Mouse (Mus musculus) limb, embryonic 13.5 days (tissue): ENCODE data around the gene Ctsw. TPM values are rescaled to one million over a fixed set of nuclear protein-coding genes. Genes with fewer than 3 reads are reported as not detected.
"Not testable (repeated sequence)": the region's sequence is repeated elsewhere in the genome, so short reads cannot be mapped to it uniquely, and the experiment has no call there.

Experiments
- ATAC-seq: fragments of 200-750 bp; cut with Nextera tagmentation; 2 replicates; pipeline ENCODE4 v1.8.0; 2017; ENCODE audit warnings: low read depth, moderate number of reproducible peaks, moderate TSS enrichment; ENCODE audit not compliant: low FRiP score
- H3K27ac ChIP-seq: fragments of 300-500 bp; sonication (generic); 2 replicates; pipeline ENCODE4 v1.5.1; 2015; ENCODE audit warnings: inconsistent platforms, mild to moderate bottlenecking, moderate library complexity
- H3K27me3 ChIP-seq: fragments of 300-500 bp; sonication (generic); 2 replicates; pipeline ENCODE4 v1.6.1; 2015; ENCODE audit warnings: mild to moderate bottlenecking, inconsistent platforms
- H3K36me3 ChIP-seq: fragments of 300-500 bp; sonication (generic); 2 replicates; pipeline ENCODE4 v1.6.1; 2015; ENCODE audit warnings: inconsistent platforms, mild to moderate bottlenecking, moderate library complexity
- H3K4me1 ChIP-seq: fragments of 300-500 bp; sonication (generic); 2 replicates; pipeline ENCODE4 v1.6.1; 2015; ENCODE audit warnings: inconsistent platforms
- H3K4me2 ChIP-seq: fragments of 300-500 bp; sonication (generic); replicated peaks from 2 replicates; pipeline ENCODE4 v1.6.1; 2015; ENCODE audit warnings: inconsistent platforms, mild to moderate bottlenecking, moderate library complexity
- H3K4me3 ChIP-seq: fragments of 300-500 bp; sonication (generic); 2 replicates; pipeline ENCODE4 v1.5.1; 2015; ENCODE audit warnings: moderate library complexity, mild to moderate bottlenecking, inconsistent platforms
- H3K9ac ChIP-seq: fragments of 300-500 bp; sonication (generic); 2 replicates; pipeline ENCODE4 v1.6.1; 2015; ENCODE audit warnings: mild to moderate bottlenecking, inconsistent platforms
- H3K9me3 ChIP-seq: fragments of 300-500 bp; sonication (generic); 2 replicates; pipeline ENCODE4 v1.6.1; 2016; ENCODE audit warnings: inconsistent platforms
- WGBS: fragments of 180-500 bp; shearing (Covaris S2); methylation state at CpG from one replicate; pipeline ENCODE4 v1.1.7; 2015; 5-methylcytosine and 5-hydroxymethylcytosine counted together
- polyA plus RNA-seq: library from polyadenylated mRNA; unstranded; fragments of >200 nt; fragmentation: Nextera tagmentation; extraction: Ambion mirVana; gene quantifications from 2 replicates; pipeline ENCODE4 v1.2.1, GENCODE M21; 2015

Gene Ctsw
- polyA plus RNA-seq, 1 experiment from 2014 or later: 2.3 TPM

DNA sequence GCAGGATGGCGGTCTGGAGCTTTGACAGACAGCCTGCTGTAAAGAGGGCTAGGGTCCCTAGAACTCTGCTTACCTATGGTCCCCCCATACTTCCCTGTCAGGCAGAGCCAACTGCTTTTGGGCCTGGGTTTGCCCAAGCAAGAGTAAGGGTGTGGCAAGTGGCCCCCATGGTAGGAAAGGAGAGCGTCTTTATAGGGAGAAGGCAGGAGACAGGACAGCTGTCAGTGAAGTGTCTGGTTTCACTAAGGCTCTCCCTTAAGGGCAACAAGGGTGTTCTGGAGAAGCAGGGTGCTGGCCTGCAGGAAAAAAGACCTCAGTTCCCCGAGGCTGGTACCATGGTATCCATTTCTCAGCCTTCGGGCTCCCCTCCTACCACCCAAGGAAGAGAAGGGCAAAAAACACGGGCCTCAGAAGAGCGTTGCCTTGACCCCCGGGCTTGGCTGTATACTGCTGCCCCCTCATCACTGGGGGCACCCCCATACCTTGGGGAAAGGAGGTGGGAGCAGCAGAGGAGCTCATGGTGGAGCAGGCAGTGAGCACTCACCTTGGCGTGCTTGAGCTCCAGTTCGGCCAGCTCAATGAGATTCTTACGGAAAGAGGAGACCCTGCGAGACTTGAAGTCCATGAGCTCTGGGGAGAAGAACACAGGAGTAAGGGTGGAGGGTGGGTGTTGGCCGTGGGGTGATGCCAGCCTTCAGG lies 27.2 kb upstream of the Ctsw start:
- no peak for ATAC-seq
- H3K9me3 ChIP-seq: no peaks in the 10 kb centered on the region
- no peak overlapping the region for H3K4me3 ChIP-seq
- peaks cover 13% of the 10 kb centered on the region for H3K4me1 ChIP-seq
- no peak overlapping the region for H3K9ac ChIP-seq
- peaks cover 63% of the 10 kb centered on the region for H3K36me3 ChIP-seq
- no peak overlapping the region for H3K4me2 ChIP-seq
- WGBS: 79% methylated on average over 12 of the region's 12 CpGs
- H3K27me3 ChIP-seq: no peaks in the 10 kb centered on the region
- H3K27ac ChIP-seq: no peak overlapping the region

DNA sequence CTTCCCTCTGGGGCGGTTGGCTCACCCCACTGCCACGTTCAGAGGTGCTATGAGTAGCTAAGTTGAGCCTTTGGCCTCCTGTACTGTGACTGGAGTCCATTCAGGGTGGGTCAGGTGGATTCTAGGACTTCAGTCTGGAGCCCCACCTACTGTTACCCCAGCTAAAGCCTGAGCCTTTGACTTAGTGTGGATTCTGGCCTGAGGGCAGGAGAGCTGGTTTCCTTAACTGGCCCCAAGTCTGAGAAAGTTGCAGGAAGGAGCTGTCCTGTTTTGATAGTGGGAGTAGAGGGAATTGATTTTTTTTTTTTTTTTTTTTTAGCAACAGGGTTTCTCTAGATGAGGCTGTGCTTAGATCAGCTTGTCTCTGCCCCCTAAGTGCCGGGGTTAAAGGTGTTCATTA lies 26.0 kb upstream of the Ctsw start:
- 90% methylated on average over 3 of the region's 3 CpGs for WGBS
- Histone ChIP-seq H3K27me3 (no peaks in the 10 kb centered on the region), H3K4me3 (no peak overlapping the region), H3K9ac (no peak overlapping the region), H3K36me3 (peaks cover 63% of the 10 kb centered on the region), H3K4me2 (no peak overlapping the region), H3K27ac (no peak overlapping the region), H3K4me1 (peaks cover 19% of the 10 kb centered on the region), H3K9me3 (no peaks in the 10 kb centered on the region)
- no peak for ATAC-seq

DNA sequence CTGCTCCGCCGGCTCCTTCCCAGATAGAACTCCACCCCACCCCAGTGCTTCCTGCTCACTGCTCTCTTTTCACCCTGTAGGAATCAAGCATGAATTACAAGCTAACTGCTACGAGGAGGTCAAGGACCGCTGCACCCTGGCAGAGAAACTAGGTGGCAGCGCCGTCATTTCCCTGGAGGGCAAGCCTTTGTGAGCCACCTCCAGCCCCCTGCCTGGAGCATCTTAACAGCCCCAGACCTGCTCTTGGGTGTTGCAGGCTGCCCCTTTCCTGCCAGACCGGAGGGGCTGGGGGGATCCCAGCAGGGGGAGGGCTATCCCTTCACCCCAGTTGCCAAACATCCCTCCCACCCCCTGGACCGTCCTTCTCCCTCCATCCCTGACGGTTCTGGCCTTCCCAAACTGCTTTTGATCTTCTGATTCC lies 25.0 kb upstream of the Ctsw start:
- H3K27me3 ChIP-seq, H3K9me3 ChIP-seq, H3K4me3 ChIP-seq, H3K27ac ChIP-seq, H3K4me2 ChIP-seq, ATAC-seq, H3K9ac ChIP-seq: not testable (repeated sequence)
- peaks cover 25% of the 10 kb centered on the region for H3K4me1 ChIP-seq
- peaks cover 63% of the 10 kb centered on the region for H3K36me3 ChIP-seq
- 71% methylated on average over 9 of the region's 9 CpGs for WGBS

DNA sequence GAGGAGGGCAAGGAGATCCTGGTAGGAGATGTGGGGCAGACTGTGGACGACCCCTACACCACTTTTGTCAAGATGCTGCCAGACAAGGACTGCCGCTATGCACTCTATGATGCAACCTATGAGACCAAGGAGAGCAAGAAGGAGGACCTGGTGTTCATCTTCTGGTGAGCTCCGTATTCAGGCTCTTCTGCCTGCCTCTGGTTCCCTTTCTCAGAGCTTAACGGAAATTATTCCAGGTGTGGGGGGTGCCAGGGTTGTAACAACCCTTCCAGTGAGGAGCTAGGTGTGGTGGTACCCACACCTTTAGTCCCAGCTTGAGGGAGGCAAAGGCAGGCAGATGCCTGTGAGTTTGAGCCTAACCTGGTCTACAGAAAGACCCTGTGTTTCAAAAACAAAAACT lies 24.3 kb upstream of the Ctsw start:
- H3K9ac ChIP-seq: no peak overlapping the region
- WGBS: 81% methylated on average over 4 of the region's 4 CpGs
- H3K9me3 ChIP-seq: no peaks in the 10 kb centered on the region
- H3K36me3 ChIP-seq: peaks cover 57% of the 10 kb centered on the region
- H3K4me2 ChIP-seq: no peak overlapping the region; the same call in 1 of the 2 replicates
- no peak for ATAC-seq
- H3K27me3 ChIP-seq: no peaks in the 10 kb centered on the region
- H3K27ac ChIP-seq: no peak overlapping the region
- no peak overlapping the region for H3K4me3 ChIP-seq
- peaks cover 25% of the 10 kb centered on the region for H3K4me1 ChIP-seq

DNA sequence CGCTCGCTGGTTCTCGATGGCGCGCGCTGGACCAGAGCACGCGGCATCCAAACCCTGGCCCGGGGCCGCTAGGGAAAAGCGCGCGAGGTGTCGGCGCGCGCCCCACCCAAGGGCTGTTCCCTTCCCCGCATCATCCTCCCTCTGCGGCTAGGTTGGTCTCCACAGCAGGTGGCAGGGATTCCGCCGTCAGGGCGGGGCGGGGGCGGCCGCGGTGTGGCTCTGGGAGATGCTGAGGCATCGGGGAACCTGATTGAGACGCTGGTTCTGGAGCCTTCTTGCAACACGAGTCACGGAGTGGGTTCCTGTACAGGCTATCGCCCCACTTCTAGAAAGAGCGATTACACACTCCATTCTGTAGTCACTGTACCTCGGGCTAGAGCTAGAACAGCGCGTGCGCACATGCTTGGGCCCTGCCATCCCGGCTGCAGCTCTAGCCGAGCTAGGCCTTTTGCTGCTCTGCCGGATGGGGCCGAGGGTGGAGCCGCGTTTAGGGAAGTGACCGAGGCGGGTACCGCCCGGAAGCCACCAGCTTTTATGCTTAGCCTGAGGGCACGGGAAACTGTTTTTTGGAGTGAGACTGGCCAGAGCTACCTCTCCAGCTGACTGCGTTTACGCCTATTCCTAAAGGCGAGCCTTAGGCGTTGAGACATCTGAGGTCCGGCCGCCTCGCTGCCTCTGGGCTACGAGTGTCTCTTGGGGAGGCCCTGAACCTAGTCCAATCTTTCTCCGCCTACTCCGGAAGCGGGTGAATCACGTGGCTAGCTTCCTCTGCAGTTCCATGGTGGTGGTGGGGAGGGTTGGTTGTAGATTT lies 22.8 kb upstream of the Ctsw start:
- no peaks in the 10 kb centered on the region for H3K9me3 ChIP-seq
- under 1% methylated on average over 58 of the region's 59 CpGs for WGBS
- 0 out of 2 replicates have a peak, but pooled peaks have one; percentile 6 for ATAC-seq
- H3K36me3 ChIP-seq: peaks cover 49% of the 10 kb centered on the region
- peak overlapping the region; percentile 98 for H3K27ac ChIP-seq
- H3K4me1 ChIP-seq: peaks cover 38% of the 10 kb centered on the region
- H3K4me2 ChIP-seq: peak overlapping the region; percentile 83
- H3K9ac ChIP-seq: peak overlapping the region; percentile 97
- no peaks in the 10 kb centered on the region for H3K27me3 ChIP-seq
- H3K4me3 ChIP-seq: peak overlapping the region; percentile 98

DNA sequence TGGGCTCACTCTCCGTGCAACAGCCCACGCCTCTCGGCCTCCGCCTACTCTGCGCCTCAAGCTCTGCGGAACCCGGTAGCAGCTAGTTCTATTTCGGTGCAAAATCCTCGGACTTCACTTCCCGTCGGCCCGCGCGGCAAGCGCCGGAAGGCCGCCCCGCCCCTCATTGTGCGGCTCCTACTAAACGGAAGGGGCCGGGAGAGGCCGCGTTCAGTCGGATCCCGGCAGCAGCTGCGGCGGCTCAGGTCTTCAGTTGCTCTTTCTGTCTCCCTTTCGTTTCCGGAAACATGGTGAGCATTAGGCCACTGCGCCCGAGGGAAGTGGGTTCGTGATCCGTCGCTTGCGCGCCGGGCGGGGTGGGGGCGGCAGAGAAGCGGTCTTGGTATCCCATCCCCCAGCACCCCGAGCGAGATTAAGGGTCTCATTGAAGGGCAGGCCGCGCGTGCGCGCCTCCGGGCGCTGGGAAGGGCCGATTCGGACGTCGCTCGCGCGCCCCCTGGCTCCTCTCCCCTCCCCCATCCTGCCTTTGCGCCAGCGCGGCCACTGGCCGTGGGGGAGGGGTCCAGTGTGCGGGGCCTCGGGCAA lies 22.1 kb upstream of the Ctsw start, which contains the start of gene Cfl1:
Cfl1 (plus strand) TSS at position 143 of the 585 bp plus-strand sequence.
- Histone ChIP-seq H3K4me1 (peaks cover 39% of the 10 kb centered on the region), H3K4me3 (peak within 1 kb of the TSS; percentile 98), H3K27me3 (no peaks in the 10 kb centered on the region), H3K36me3 (peaks cover 49% of the 10 kb centered on the region), H3K27ac (peak within 1 kb of the TSS; percentile 99), H3K9ac (peak within 1 kb of the TSS; percentile 97), H3K9me3 (no peaks in the 10 kb centered on the region), H3K4me2 (peak within 1 kb of the TSS; percentile 83)
- ATAC-seq: peak; percentile 70
- WGBS: 0% methylated on average over 59 of the region's 62 CpGs

DNA sequence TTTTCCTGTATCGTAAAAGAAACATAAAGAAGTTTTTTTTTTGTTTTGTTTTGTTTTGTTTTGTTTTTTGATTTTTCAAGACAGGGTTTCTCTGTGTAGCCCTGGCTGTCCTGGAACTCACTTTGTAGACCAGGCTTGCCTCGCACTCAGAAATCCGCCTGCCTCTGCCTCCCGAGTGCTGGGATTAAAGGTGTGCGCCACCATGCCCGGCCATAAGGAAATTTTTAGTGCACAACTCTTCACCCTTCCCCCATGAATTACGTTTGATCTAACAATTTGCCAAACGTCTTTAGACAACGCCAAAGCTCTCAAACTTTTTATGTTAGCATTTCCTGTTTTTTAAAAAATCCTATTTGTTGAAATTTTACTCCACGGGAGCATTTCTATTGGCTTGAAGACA lies 21.4 kb upstream of the Ctsw start:
- H3K4me1 ChIP-seq: peaks cover 39% of the 10 kb centered on the region
- 56% methylated on average over 10 of the region's 10 CpGs for WGBS
- peak overlapping the region; percentile 98; the same call in 1 of the 2 replicates for H3K4me3 ChIP-seq
- H3K36me3 ChIP-seq: peaks cover 51% of the 10 kb centered on the region
- H3K9ac ChIP-seq, ATAC-seq, H3K27me3 ChIP-seq, H3K9me3 ChIP-seq: not testable (repeated sequence)
- peak overlapping the region; percentile 83 for H3K4me2 ChIP-seq
- H3K27ac ChIP-seq: peak overlapping the region; percentile 98; the same call in 1 of the 2 replicates

DNA sequence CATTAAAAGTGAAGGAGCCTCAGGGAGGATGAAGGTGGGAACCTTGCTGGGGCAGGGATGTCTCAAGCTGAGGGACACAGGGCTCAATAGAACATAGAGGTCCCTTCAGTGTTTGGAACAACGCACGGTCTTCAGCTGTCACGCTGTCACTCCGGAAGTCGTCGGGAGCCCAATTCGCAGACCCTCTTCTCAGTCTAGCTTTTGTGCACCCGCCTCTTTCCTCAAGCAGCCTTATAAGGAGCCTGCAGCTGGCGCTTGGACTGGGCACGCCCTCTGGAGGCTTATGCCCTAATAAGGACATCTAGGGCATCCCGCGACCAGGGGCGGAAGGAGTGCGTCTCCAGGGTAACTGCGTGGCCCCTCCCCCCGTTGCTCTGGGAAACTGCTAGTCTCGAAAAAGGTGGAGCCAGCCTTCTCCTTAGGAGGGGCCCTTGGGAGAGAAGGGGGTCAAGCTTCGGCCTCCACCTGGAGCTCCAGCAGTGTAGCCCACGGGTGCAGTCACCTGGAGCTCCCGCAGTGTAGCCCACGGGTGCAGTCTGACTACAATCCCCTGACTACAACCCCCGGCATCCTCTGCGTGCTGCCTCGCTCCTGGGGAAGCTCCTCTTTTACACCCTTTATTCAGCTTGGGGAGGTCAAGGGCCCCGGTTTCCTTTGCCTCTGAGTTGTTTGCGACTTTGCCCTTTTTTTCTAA lies 20.7 kb upstream of the Ctsw start:
- peak; percentile 79 for ATAC-seq
- Histone ChIP-seq H3K36me3 (peaks cover 51% of the 10 kb centered on the region), H3K27ac (peak overlapping the region; percentile 99), H3K9me3 (no peaks in the 10 kb centered on the region), H3K27me3 (no peaks in the 10 kb centered on the region), H3K4me1 (peaks cover 39% of the 10 kb centered on the region), H3K4me3 (peak overlapping the region; percentile 59), H3K9ac (peak overlapping the region; percentile 72), H3K4me2 (peak overlapping the region; percentile 83)
- under 1% methylated on average over 26 of the region's 26 CpGs for WGBS

DNA sequence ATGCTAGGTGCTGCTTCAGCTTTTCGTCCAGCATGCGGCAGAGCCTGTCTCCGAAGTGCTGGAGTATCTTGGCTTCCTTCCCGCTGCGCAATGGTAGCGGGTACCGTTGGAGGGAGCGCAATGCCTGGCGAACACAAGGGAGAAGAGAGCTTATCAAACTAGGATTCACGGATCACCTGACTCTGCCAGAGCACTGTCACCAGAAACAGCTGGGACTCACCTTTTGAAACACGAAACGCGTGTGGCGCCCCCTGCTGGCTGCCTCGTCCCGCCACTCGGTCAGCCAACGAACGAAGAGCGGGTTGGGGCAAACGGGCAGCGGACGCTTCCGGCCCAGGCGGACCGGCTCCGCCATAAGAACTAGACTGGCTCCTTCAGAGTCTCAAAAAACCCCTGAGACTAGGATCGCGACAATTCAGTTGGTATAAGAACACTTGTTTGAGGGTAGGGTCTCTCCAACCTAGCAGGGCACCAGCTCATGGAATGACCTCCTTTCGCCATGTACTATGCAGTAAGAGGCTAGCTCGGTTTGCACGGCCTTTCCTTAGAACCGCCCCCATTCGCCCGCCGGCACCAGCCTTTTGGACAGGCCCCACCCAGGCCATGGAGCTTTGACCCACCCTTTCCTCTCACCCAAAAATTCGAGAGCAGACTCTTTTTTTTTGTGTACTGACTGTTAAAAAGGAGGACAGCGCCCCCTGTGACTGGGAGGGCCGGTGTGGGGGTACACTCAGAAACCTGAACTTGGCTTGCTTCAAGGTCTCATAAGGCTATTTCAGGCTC lies 19.7 kb upstream of the Ctsw start, which contains the start of gene Mus81:
Mus81 (minus strand) TSS at position 635 of the 783 bp plus-strand sequence.
- H3K4me3 ChIP-seq: peak within 1 kb of the TSS; percentile 59
- ATAC-seq: peak; percentile 77
- H3K4me1 ChIP-seq: peaks cover 39% of the 10 kb centered on the region
- peak within 1 kb of the TSS; percentile 72 for H3K9ac ChIP-seq
- WGBS: under 1% methylated on average over 39 of the region's 39 CpGs
- no peaks in the 10 kb centered on the region for H3K9me3 ChIP-seq
- peak within 1 kb of the TSS; percentile 99 for H3K27ac ChIP-seq
- peaks cover 51% of the 10 kb centered on the region for H3K36me3 ChIP-seq
- peak within 1 kb of the TSS; percentile 83 for H3K4me2 ChIP-seq
- H3K27me3 ChIP-seq: no peaks in the 10 kb centered on the region

DNA sequence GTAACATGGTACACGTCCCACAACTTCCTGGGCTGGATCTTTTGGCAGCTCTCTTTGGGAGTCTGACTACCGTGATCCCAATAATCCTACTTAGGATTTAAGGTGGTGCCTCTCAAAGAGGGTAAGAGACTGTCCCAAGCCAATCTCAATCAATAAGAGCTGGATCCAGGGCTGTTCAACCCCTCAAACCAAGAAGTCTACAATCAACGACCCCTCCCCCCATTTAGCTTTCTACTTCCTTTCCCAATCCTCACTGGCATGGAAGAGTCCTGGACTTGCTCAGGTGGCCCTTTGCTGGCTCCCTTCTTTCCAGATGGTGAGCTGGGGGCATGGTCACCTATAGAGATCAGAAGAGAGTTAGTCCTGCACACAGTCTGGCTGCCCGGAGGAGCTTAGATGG lies 18.5 kb upstream of the Ctsw start:
- Histone ChIP-seq H3K36me3 (peaks cover 51% of the 10 kb centered on the region), H3K4me3 (peak overlapping the region; percentile 59), H3K27me3 (no peaks in the 10 kb centered on the region), H3K9ac (peak overlapping the region; percentile 72; the same call in 1 of the 2 replicates), H3K4me1 (peaks cover 28% of the 10 kb centered on the region), H3K4me2 (peak overlapping the region; percentile 83), H3K27ac (peak overlapping the region; percentile 8; the same call in 1 of the 2 replicates), H3K9me3 (no peaks in the 10 kb centered on the region)
- WGBS: 86% methylated on average over 4 of the region's 4 CpGs
- ATAC-seq: no peak

DNA sequence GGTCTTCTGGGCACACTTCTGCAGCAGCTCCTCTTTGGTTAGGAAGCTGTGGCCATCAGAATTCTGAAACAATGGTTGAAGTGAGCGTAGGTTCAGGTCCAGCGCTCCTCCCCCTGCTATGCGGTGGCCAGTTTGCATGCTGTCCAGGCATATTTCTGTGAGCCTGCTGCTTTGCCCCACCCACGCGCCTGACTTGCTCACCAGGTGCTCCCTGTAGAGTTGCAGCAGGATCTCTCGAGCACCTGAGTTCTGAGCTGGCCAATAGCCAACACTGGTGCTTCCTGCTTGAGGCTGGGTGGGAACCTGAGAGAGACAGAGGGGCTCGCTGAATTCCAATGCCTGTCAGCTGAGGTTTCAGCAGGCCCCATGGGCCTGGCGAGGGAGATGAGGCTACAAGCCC lies 18.0 kb upstream of the Ctsw start:
- Histone ChIP-seq H3K9ac (0 out of 2 replicates have a peak overlapping the region, but pooled peaks have one; percentile 31), H3K9me3 (no peaks in the 10 kb centered on the region), H3K27me3 (no peaks in the 10 kb centered on the region), H3K4me1 (peaks cover 26% of the 10 kb centered on the region), H3K4me3 (no peak overlapping the region), H3K27ac (no peak overlapping the region; the same call in 1 of the 2 replicates), H3K36me3 (peaks cover 55% of the 10 kb centered on the region), H3K4me2 (peak overlapping the region; percentile 83; the same call in 1 of the 2 replicates)
- WGBS: 79% methylated on average over 8 of the region's 8 CpGs
- no peak for ATAC-seq
